In the genomic region with DNA sequence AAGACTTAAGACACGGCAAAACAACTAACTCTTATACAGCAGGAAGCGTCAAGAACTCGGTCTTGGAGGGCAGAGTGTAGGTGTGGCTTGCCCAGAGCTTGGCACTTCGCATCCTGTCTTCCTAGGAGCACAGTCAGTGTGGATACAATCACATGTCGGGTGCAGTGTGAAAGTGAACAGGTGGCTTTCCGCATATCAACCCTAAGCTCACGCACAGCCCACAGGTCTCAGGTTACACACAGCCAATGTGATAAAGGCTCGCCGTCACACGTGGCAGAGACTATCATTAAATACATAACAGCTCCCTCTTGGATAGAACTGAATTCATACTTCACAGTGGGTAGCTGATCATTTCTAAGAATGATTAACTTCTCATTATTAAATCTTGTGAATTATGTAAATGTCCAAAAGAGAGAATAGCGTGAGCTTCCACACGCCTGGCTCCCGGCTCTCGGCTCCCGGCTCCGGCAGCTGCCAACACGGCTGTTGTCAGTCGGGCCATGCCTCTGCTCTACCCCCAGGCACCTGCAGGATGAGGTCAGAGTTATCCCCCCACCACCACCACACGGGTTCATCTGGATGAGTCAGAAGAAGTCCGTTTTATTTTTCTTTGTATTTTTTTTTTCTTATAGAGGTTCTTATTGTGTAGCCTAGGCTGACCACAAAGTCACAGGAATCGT, we compare ENCODE assay signal across 14 mouse cellular contexts.
A peak's percentile ranks its signal among the peaks of the same experiment; 100 is the strongest.
DNase-seq lines count a peak whose midpoint lies in the region; ATAC-seq and TF ChIP-seq lines count a peak whose summit lies in the region.
"Had no signal": no experiment of that assay in that cellular context is flagged by ENCODE, and none has a peak within 500 bp of the region (broad histone marks: within the 10 kb centered on the region; RNA-seq: fewer than 3 reads in every experiment).

No protein-coding gene starts in this region.

- no peak overlapping the region for H3ac ChIP-seq in myocyte (ENCODE audit: control insufficient read depth, insufficient read length)

- no peak for TF ChIP-seq POLR2A in brain, embryonic 14.5 days (IDR thresholded peaks at IDR 0.05; ENCODE audit: borderline replicate concordance, extremely low read depth, insufficient read depth, insufficient read length, poor library complexity, severe bottlenecking)
- TF ChIP-seq POLR2A in myocyte (IDR thresholded peaks at IDR 0.05; ENCODE audit: insufficient read length, low read depth): no peak

- ATAC-seq in embryonic facial prominence, embryonic 11.5 days (replicated peaks; ENCODE audit: insufficient number of reproducible peaks, low FRiP score, low TSS enrichment, low read depth): no peak
- ATAC-seq in hindbrain, embryonic 13.5 days (ENCODE audit: low FRiP score): peak; percentile 54; the same call in 1 of the 2 replicates

- 72% methylated on average over 21 of the region's 21 CpGs for WGBS in embryonic facial prominence, embryonic 11.5 days
- WGBS in embryonic facial prominence, embryonic 10.5 days: 80% methylated on average over 21 of the region's 21 CpGs
- WGBS in hindbrain, embryonic 13.5 days: 75% methylated on average over 21 of the region's 21 CpGs
- 85% methylated on average over 21 of the region's 21 CpGs for WGBS in hindbrain, embryonic 10.5 days

- TF ChIP-seq CTCF in brain, embryonic 14.5 days (IDR thresholded peaks at IDR 0.05; ENCODE audit: borderline replicate concordance, extremely low read depth, insufficient read depth, insufficient read length): no peak

- no peak overlapping the region for H3K27ac ChIP-seq in embryonic facial prominence, embryonic 11.5 days (replicated peaks; ENCODE audit: low read depth, low read length)
- no peak overlapping the region for H3K27ac ChIP-seq in embryonic facial prominence, embryonic 10.5 days (replicated peaks)
- H3K27ac ChIP-seq in hindbrain, embryonic 13.5 days: no peak overlapping the region
- no peak overlapping the region for H3K27ac ChIP-seq in hindbrain, embryonic 10.5 days
- H3K27ac ChIP-seq: layer of hippocampus, adult 2 months had no signal

- no peak overlapping the region for H3K9ac ChIP-seq in embryonic facial prominence, embryonic 11.5 days (replicated peaks; ENCODE audit: low read length)
- no peak overlapping the region for H3K9ac ChIP-seq in hindbrain, embryonic 13.5 days
- H3K9ac ChIP-seq: heart, embryonic 12.5 days had no signal

- no peaks in the 10 kb centered on the region for H3K9me3 ChIP-seq in embryonic facial prominence, embryonic 11.5 days (replicated peaks; ENCODE audit: control insufficient read depth, low read length)
- no peaks in the 10 kb centered on the region for H3K9me3 ChIP-seq in embryonic facial prominence, embryonic 10.5 days
- no peaks in the 10 kb centered on the region for H3K9me3 ChIP-seq in hindbrain, embryonic 13.5 days
- H3K9me3 ChIP-seq in hindbrain, embryonic 10.5 days: no peaks in the 10 kb centered on the region
- H3K9me3 ChIP-seq: heart, embryonic 12.5 days; megakaryocyte, embryonic 14.5 days had no signal

- no peak overlapping the region for H3K4me3 ChIP-seq in embryonic facial prominence, embryonic 11.5 days (ENCODE audit: low read depth, low read length)
- no peak overlapping the region for H3K4me3 ChIP-seq in embryonic facial prominence, embryonic 10.5 days
- H3K4me3 ChIP-seq in hindbrain, embryonic 13.5 days: no peak overlapping the region
- H3K4me3 ChIP-seq in hindbrain, embryonic 10.5 days: no peak overlapping the region
- no peak overlapping the region for H3K4me3 ChIP-seq in myocyte
- H3K4me3 ChIP-seq: heart, embryonic 12.5 days; layer of hippocampus, adult 2 months; megakaryocyte, embryonic 14.5 days had no signal

- no peaks in the 10 kb centered on the region for H3K36me3 ChIP-seq in embryonic facial prominence, embryonic 11.5 days (replicated peaks; ENCODE audit: control insufficient read depth, insufficient read depth, low read depth, low read length)
- H3K36me3 ChIP-seq in embryonic facial prominence, embryonic 10.5 days (replicated peaks): no peaks in the 10 kb centered on the region
- no peaks in the 10 kb centered on the region for H3K36me3 ChIP-seq in hindbrain, embryonic 13.5 days
- no peaks in the 10 kb centered on the region for H3K36me3 ChIP-seq in hindbrain, embryonic 10.5 days
- H3K36me3 ChIP-seq in myocyte (ENCODE audit: control insufficient read depth, insufficient read depth): no peaks in the 10 kb centered on the region
- H3K36me3 ChIP-seq: heart, embryonic 12.5 days had no signal

- H3K4me2 ChIP-seq in embryonic facial prominence, embryonic 11.5 days (ENCODE audit: low read depth, low read length): no peak overlapping the region
- H3K4me2 ChIP-seq in hindbrain, embryonic 13.5 days: no peak overlapping the region
- peak overlapping the region; percentile 75 for H3K4me2 ChIP-seq in myocyte (ENCODE audit: low read depth)
- H3K4me2 ChIP-seq: heart, embryonic 12.5 days had no signal

- no peaks in the 10 kb centered on the region for H3K27me3 ChIP-seq in embryonic facial prominence, embryonic 11.5 days (ENCODE audit: control insufficient read depth, insufficient read depth, low read length)
- no peaks in the 10 kb centered on the region for H3K27me3 ChIP-seq in embryonic facial prominence, embryonic 10.5 days (replicated peaks; ENCODE audit: low read depth, poor library complexity, severe bottlenecking)
- H3K27me3 ChIP-seq in hindbrain, embryonic 13.5 days: no peaks in the 10 kb centered on the region
- no peaks in the 10 kb centered on the region for H3K27me3 ChIP-seq in hindbrain, embryonic 10.5 days (ENCODE audit: insufficient read depth, poor library complexity, severe bottlenecking)
- no peaks in the 10 kb centered on the region for H3K27me3 ChIP-seq in myocyte (ENCODE audit: control insufficient read depth, insufficient read depth, insufficient read length)
- H3K27me3 ChIP-seq: heart, embryonic 12.5 days; megakaryocyte, embryonic 14.5 days had no signal

- no peaks in the 10 kb centered on the region for H3K79me2 ChIP-seq in myocyte (ENCODE audit: control insufficient read depth, insufficient read depth)

- H3K4me1 ChIP-seq in embryonic facial prominence, embryonic 11.5 days (ENCODE audit: control insufficient read depth, insufficient read depth, low read length): no peaks in the 10 kb centered on the region
- H3K4me1 ChIP-seq in embryonic facial prominence, embryonic 10.5 days: no peaks in the 10 kb centered on the region
- no peaks in the 10 kb centered on the region for H3K4me1 ChIP-seq in hindbrain, embryonic 13.5 days (replicated peaks)
- 0 out of 2 replicates have a peak, but pooled peaks cover 4% of the 10 kb centered on the region for H3K4me1 ChIP-seq in hindbrain, embryonic 10.5 days (replicated peaks)

- DNase-seq in embryonic facial prominence, embryonic 11.5 days (ENCODE audit: low spot score): peak; percentile 12
- no peak for DNase-seq in embryonic facial prominence, embryonic 10.5 days (ENCODE audit: low spot score)
- no peak for DNase-seq in hindbrain, embryonic 10.5 days (ENCODE audit: low spot score)
- DNase-seq in brain, embryonic 14.5 days (ENCODE audit: low read depth): peak; percentile 18
- DNase-seq in urinary bladder, postnatal 14 days (ENCODE audit: low spot score): no peak
- DNase-seq in retina, embryonic 14.5 days (ENCODE audit: low spot score): no peak
- DNase-seq: cerebellum, adult 2 months; kidney, adult 9 months; right cerebral cortex, postnatal 14 days had no signal

TF ChIP-seq in myocyte, 11 proteins besides CTCF, POLR2A, EP300 and RAD21:
- no peak for TF ChIP-seq CEBPB (IDR thresholded peaks at IDR 0.05; ENCODE audit: insufficient read depth, poor library complexity, severe bottlenecking)
- no peak for TF ChIP-seq POLR2AphosphoS2 (IDR thresholded peaks at IDR 0.05; ENCODE audit: insufficient read length, low read depth)
- peak in 2 of 3 experiments; percentile 71 to 82 for TF ChIP-seq MYOG (IDR thresholded peaks at IDR 0.05; ENCODE audit: control insufficient read depth in 1 of 3, insufficient read depth in 1 of 3, insufficient read length in 2 of 3, low read depth in 2 of 3)
- no peak for TF ChIP-seq USF1 (IDR thresholded peaks at IDR 0.05; ENCODE audit: low read depth)
- TF ChIP-seq MYOD1 (IDR thresholded peaks at IDR 0.05; ENCODE audit: control insufficient read depth in 1 of 3, insufficient read length in 2 of 3, low read depth in 2 of 3): peak in 2 of 3 experiments; percentile 78 to 86
- TF ChIP-seq E2F4 (IDR thresholded peaks at IDR 0.05; ENCODE audit: insufficient read depth): no peak
- TF ChIP-seq SRF (IDR thresholded peaks at IDR 0.05; ENCODE audit: control insufficient read depth, insufficient read length, low read depth): no peak
- TF ChIP-seq REST (IDR thresholded peaks at IDR 0.05; ENCODE audit: insufficient read depth, insufficient read length): no peak
- peak; percentile 47 for TF ChIP-seq TCF3 (IDR thresholded peaks at IDR 0.05; ENCODE audit: insufficient read length, low read depth)
- peak; percentile 22 for TF ChIP-seq TCF12 (IDR thresholded peaks at IDR 0.05; ENCODE audit: insufficient read depth, poor library complexity, severe bottlenecking)
- TF ChIP-seq MAX (IDR thresholded peaks at IDR 0.05; ENCODE audit: low read depth): no peak

Comparison
In these comparisons a context has a peak if more than half of its experiments do, and no peak if none do; other contexts are left out.
1. DNase-seq: peak in embryonic facial prominence, embryonic 11.5 days (single experiment) and brain, embryonic 14.5 days (single experiment); none in embryonic facial prominence, embryonic 10.5 days (single experiment), hindbrain, embryonic 10.5 days (single experiment), urinary bladder, postnatal 14 days (single experiment) and retina, embryonic 14.5 days (single experiment).